Mouse (Mus musculus) thymus, adult 2 months (tissue): ENCODE data around the gene Lrp1. TPM values are rescaled to one million over a fixed set of nuclear protein-coding genes. Genes with fewer than 3 reads are reported as not detected.

ENCODE experiments used
- DNase-seq: peaks from one replicate; pipeline ENCODE4 v3.0.0; 2021
- H3K27ac ChIP-seq: fragments of 200-500 bp; 2 replicates; pipeline ENCODE4 v1.5.1; 2012; ENCODE audit warnings: low read length, control low read depth; ENCODE audit not compliant: control insufficient read depth, insufficient read depth
- H3K27me3 ChIP-seq: fragments of 200-500 bp; 2 replicates; pipeline ENCODE4 v1.6.1; 2012; ENCODE audit warnings: mild to moderate bottlenecking, low read length, moderate library complexity, mixed read lengths; ENCODE audit not compliant: control insufficient read depth, insufficient read depth
- H3K36me3 ChIP-seq: fragments of 200-500 bp; 2 replicates; pipeline ENCODE4 v1.6.1; 2012; ENCODE audit warnings: mild to moderate bottlenecking, low read length, moderate library complexity; ENCODE audit not compliant: control insufficient read depth, insufficient read depth
- H3K4me1 ChIP-seq: fragments of 200-500 bp; replicated peaks from 2 replicates; pipeline ENCODE4 v1.6.1; 2012; ENCODE audit warnings: low read length; ENCODE audit not compliant: control insufficient read depth, insufficient read depth
- H3K4me3 ChIP-seq: fragments of 200-500 bp; 2 replicates; pipeline ENCODE4 v1.5.1; 2012; ENCODE audit warnings: mild to moderate bottlenecking, low read length, control low read depth, moderate library complexity; ENCODE audit not compliant: control insufficient read depth, insufficient read depth
- CTCF ChIP-seq: fragments of 200-500 bp; IDR thresholded peaks from 2 replicates; pipeline ENCODE4 v1.5.1; 2012; ENCODE audit warnings: mild to moderate bottlenecking, control low read depth, low read length, moderate library complexity, borderline replicate concordance; ENCODE audit not compliant: control insufficient read depth, poor library complexity, insufficient read depth; ENCODE audit errors: extremely low read depth
- POLR2A ChIP-seq: fragments of 200-500 bp; IDR thresholded peaks from 2 replicates; pipeline ENCODE4 v1.6.1; 2012; ENCODE audit warnings: mild to moderate bottlenecking, low read length, control low read depth, moderate library complexity; ENCODE audit not compliant: control insufficient read depth, poor library complexity, insufficient read depth; ENCODE audit errors: extremely low read depth
- WGBS: fragments of 180-500 bp; shearing (Covaris S2); methylation state at CpG from one replicate; pipeline ENCODE4 v1.1.7; 2018; 5-methylcytosine and 5-hydroxymethylcytosine counted together
- polyA plus RNA-seq: library from polyadenylated mRNA; depleted of rRNA; stranded (reverse); fragments of >200 nt; gene quantifications from 2 replicates; pipeline ENCODE4 v1.2.3, GENCODE M21; 2012

Lrp1 gene
- polyA plus RNA-seq, 1 experiment: 35.3 TPM

- no peak for TF ChIP-seq POLR2A
- no peak for TF ChIP-seq CTCF
- Histone ChIP-seq H3K4me3 (no peak overlapping the region), H3K27ac (no peak overlapping the region), H3K36me3 (no peaks in the 10 kb centered on the region), H3K27me3 (no peaks in the 10 kb centered on the region), H3K4me1 (no peaks in the 10 kb centered on the region)
- DNase-seq: no peak
- 92% methylated on average over 7 of the region's 7 CpGs for WGBS
Observed at GRCm38 (mm10) chr10:127575741-127576140, 45.2 kb downstream of the Lrp1 start.

GRCm38 (mm10) chr10:127572281-127572680 lies 48.7 kb downstream of the Lrp1 start:
- 95% methylated on average over 5 of the region's 5 CpGs for WGBS
- no peaks in the 10 kb centered on the region for H3K27me3 ChIP-seq
- TF ChIP-seq POLR2A: no peak
- TF ChIP-seq CTCF: no peak
- no peak overlapping the region for H3K27ac ChIP-seq
- DNase-seq: no peak
- H3K4me1 ChIP-seq: no peaks in the 10 kb centered on the region
- H3K36me3 ChIP-seq: no peaks in the 10 kb centered on the region
- H3K4me3 ChIP-seq: no peak overlapping the region

DNA sequence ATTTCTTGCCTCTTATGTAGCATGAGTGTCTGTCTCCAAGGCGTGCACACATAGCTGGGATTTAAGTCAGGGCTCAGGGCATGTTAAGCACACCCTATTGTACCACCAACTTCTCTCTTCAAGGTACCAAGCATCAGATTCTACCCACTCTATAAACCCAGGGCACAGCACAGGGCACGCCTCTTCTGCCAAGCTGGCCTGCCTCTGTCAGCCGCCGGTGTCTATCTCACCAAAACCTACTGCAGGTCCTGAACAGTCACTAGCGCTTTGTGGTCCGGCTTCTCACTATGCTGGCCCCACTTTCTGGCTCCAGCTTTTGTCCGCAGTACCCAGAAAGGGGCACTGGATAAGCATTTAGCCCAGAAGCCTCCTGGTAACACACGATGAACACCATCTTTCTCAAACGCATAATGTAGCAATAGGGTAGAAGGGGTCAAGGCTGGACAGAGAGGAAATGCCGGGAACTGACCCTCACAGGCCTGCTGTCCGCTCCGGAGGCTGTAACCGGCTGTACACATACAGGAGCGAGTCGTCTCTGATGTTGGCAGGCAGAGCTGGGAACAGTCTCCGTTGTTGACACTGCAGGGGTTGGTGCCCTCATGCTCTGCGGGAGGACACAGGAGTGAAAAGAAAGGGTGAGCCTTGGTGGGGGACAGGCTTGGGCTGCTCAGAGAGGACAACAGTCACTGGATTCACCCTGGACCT lies 49.9 kb downstream of the Lrp1 start:
- Histone ChIP-seq H3K36me3 (no peaks in the 10 kb centered on the region), H3K4me3 (no peak overlapping the region), H3K27me3 (no peaks in the 10 kb centered on the region), H3K27ac (no peak overlapping the region), H3K4me1 (no peaks in the 10 kb centered on the region)
- no peak for DNase-seq
- WGBS: 97% methylated on average over 17 of the region's 17 CpGs
- TF ChIP-seq POLR2A: no peak
- no peak for TF ChIP-seq CTCF

- Histone ChIP-seq H3K27ac (no peak overlapping the region), H3K36me3 (no peaks in the 10 kb centered on the region), H3K4me1 (no peaks in the 10 kb centered on the region), H3K4me3 (no peak overlapping the region), H3K27me3 (no peaks in the 10 kb centered on the region)
- TF ChIP-seq CTCF: no peak
- no peak for TF ChIP-seq POLR2A
- 93% methylated on average over 6 of the region's 6 CpGs for WGBS
- no peak for DNase-seq
Observed at GRCm38 (mm10) chr10:127570384-127570783, 50.6 kb downstream of the Lrp1 start.

DNA sequence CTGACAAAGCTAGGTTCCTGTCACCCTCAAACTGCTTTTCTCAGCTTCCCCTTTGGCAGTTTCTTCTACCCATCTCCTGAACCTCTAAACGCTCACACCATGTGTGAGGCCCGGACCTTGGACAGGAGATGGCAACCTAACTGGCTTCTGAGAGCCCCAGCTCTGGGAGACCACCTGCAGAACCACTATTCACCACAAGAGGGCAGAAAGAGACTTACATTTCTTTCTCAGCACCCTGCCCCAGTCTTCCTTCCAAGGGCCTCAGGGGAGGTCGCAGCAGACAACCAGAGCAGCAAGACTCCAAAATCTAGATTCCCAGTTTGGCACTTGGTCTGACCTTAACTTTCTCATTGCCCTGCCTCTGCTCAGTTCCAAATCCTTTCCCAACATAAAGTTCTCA lies 51.5 kb downstream of the Lrp1 start:
- peak; percentile 77 for DNase-seq
- no peak overlapping the region for H3K27ac ChIP-seq
- WGBS: 18% methylated on average over 3 of the region's 3 CpGs
- no peak overlapping the region for H3K4me3 ChIP-seq
- peak; percentile 74; the same call in 1 of the 2 replicates for TF ChIP-seq CTCF
- no peak for TF ChIP-seq POLR2A
- no peaks in the 10 kb centered on the region for H3K36me3 ChIP-seq
- H3K27me3 ChIP-seq: no peaks in the 10 kb centered on the region
- no peaks in the 10 kb centered on the region for H3K4me1 ChIP-seq

DNA sequence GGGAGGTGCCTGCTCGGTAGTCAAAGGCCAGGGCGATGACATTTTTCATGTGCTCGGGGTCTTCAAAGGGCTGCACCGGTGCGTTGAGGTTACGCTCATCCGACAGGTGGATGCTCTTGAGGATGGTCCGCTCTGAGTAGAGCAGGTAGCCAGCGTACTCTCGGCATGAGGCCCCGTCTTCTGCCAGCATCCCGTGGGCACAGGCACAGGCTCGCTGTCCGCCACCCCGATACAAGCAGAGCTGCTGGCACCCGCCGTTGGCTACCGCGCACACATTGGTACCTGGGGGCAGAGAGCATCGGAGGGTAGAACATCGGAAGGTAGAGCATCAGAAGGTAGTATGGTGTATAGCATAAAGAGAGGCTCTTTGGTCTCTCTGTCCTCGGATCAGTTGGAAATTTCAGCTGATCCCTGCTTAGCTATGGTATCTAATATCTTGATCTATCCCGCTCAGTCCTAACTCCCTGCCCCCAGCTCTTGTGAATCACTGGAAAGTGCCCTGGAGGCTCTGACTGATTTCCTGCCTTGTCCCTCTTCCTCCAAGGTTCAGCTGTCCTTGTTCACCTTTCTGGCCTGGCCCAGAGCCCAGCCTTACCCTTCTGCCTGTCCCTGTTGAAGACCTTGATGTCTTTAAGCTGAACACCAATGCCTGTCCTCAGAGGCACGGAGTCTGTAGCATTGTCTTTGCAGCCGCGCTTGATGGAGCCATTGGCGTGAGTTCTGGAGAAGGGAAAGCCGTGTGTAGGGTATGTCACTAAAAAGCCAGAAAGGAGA lies 54.2 kb downstream of the Lrp1 start:
- no peaks in the 10 kb centered on the region; the same call in 1 of the 2 replicates for H3K4me1 ChIP-seq
- no peak overlapping the region for H3K4me3 ChIP-seq
- no peak for DNase-seq
- TF ChIP-seq POLR2A (no peak), CTCF (no peak)
- WGBS: 97% methylated on average over 28 of the region's 28 CpGs
- no peak overlapping the region for H3K27ac ChIP-seq
- no peaks in the 10 kb centered on the region for H3K27me3 ChIP-seq
- H3K36me3 ChIP-seq: no peaks in the 10 kb centered on the region
